Mouse (Mus musculus): ENCODE measurements around the gene Mmd. TPM values are rescaled to one million over a fixed set of nuclear protein-coding genes. Genes with fewer than 3 reads are reported as not detected.
"Not testable (repeated sequence)": the region's sequence is repeated elsewhere in the genome, so short reads cannot be mapped to it uniquely, and the experiment has no call there.

Mmd gene
- polyA plus RNA-seq, 1 experiment from 2014 or later: 118 TPM

- peaks cover 88% of the 10 kb centered on the region for H3K36me3 ChIP-seq
- no peaks in the 10 kb centered on the region for H3K9me3 ChIP-seq (replicated peaks)
- no peaks in the 10 kb centered on the region for H3K27me3 ChIP-seq (replicated peaks)
- H3K4me3 ChIP-seq: no peak overlapping the region
- no peak for ATAC-seq (ENCODE audit: insufficient number of reproducible peaks, low FRiP score)
- 61% methylated on average over 7 of the region's 7 CpGs for WGBS
- peaks cover 6% of the 10 kb centered on the region for H3K4me1 ChIP-seq (replicated peaks)
- H3K4me2 ChIP-seq: no peak overlapping the region
- H3K27ac ChIP-seq (ENCODE audit: poor library complexity, severe bottlenecking): peak overlapping the region; percentile 33
- H3K9ac ChIP-seq: no peak overlapping the region
These were observed 16.3 kb downstream of the Mmd start for GRCm38 (mm10) chr11:90265581-90265980.

GRCm38 (mm10) chr11:90268934-90269333 lies 19.7 kb downstream of the Mmd start:
- no peaks in the 10 kb centered on the region for H3K27me3 ChIP-seq (replicated peaks)
- H3K9me3 ChIP-seq (replicated peaks): no peaks in the 10 kb centered on the region
- no peak overlapping the region for H3K27ac ChIP-seq (ENCODE audit: poor library complexity, severe bottlenecking)
- H3K36me3 ChIP-seq: peaks cover 82% of the 10 kb centered on the region
- no peak overlapping the region for H3K9ac ChIP-seq
- no peak overlapping the region for H3K4me2 ChIP-seq
- no peak for ATAC-seq (ENCODE audit: insufficient number of reproducible peaks, low FRiP score)
- peaks cover 12% of the 10 kb centered on the region for H3K4me1 ChIP-seq (replicated peaks)
- WGBS: 91% methylated on average over 5 of the region's 5 CpGs
- no peak overlapping the region for H3K4me3 ChIP-seq

GRCm38 (mm10) chr11:90269398-90270123 lies 20.3 kb downstream of the Mmd start:
- Histone ChIP-seq H3K36me3 (peaks cover 82% of the 10 kb centered on the region), H3K27me3 (replicated peaks) (no peaks in the 10 kb centered on the region), H3K4me1 (replicated peaks) (peaks cover 11% of the 10 kb centered on the region), H3K9ac (no peak overlapping the region), H3K4me3 (no peak overlapping the region), H3K4me2 (no peak overlapping the region), H3K27ac (ENCODE audit: poor library complexity, severe bottlenecking) (no peak overlapping the region), H3K9me3 (replicated peaks) (no peaks in the 10 kb centered on the region)
- ATAC-seq (ENCODE audit: insufficient number of reproducible peaks, low FRiP score): no peak
- WGBS: 70% methylated on average over 18 of the region's 18 CpGs

GRCm38 (mm10) chr11:90270132-90270877 lies 21.0 kb downstream of the Mmd start:
- no peak for ATAC-seq (ENCODE audit: insufficient number of reproducible peaks, low FRiP score)

GRCm38 (mm10) chr11:90274187-90274586 lies 24.9 kb downstream of the Mmd start:
- Histone ChIP-seq H3K27me3 (replicated peaks) (no peaks in the 10 kb centered on the region), H3K4me3 (no peak overlapping the region), H3K4me1 (replicated peaks) (peaks cover 12% of the 10 kb centered on the region), H3K36me3 (peaks cover 68% of the 10 kb centered on the region), H3K27ac (ENCODE audit: poor library complexity, severe bottlenecking) (no peak overlapping the region), H3K9me3 (replicated peaks) (no peaks in the 10 kb centered on the region), H3K4me2 (no peak overlapping the region), H3K9ac (no peak overlapping the region)
- WGBS: 62% methylated on average over 1 of the region's 1 CpGs
- no peak for ATAC-seq (ENCODE audit: insufficient number of reproducible peaks, low FRiP score)

More at GRCm38 (mm10) chr11:90270132-90270877, 21.0 kb downstream of the Mmd start:
- WGBS: 83% methylated on average over 11 of the region's 11 CpGs
- peaks cover 78% of the 10 kb centered on the region for H3K36me3 ChIP-seq
- no peak overlapping the region for H3K9ac ChIP-seq
- peaks cover 10% of the 10 kb centered on the region for H3K4me1 ChIP-seq (replicated peaks)
- H3K9me3 ChIP-seq (replicated peaks): no peaks in the 10 kb centered on the region
- H3K27ac ChIP-seq (ENCODE audit: poor library complexity, severe bottlenecking): no peak overlapping the region
- no peak overlapping the region for H3K4me2 ChIP-seq
- no peaks in the 10 kb centered on the region for H3K27me3 ChIP-seq (replicated peaks)
- no peak overlapping the region for H3K4me3 ChIP-seq

GRCm38 (mm10) chr11:90275663-90276062 lies 26.4 kb downstream of the Mmd start:
- Histone ChIP-seq H3K9me3 (replicated peaks) (no peaks in the 10 kb centered on the region), H3K36me3 (peaks cover 58% of the 10 kb centered on the region), H3K4me2 (no peak overlapping the region), H3K4me1 (replicated peaks) (peaks cover 12% of the 10 kb centered on the region), H3K9ac (no peak overlapping the region), H3K27me3 (replicated peaks) (no peaks in the 10 kb centered on the region), H3K4me3 (no peak overlapping the region), H3K27ac (ENCODE audit: poor library complexity, severe bottlenecking) (no peak overlapping the region)
- no peak for ATAC-seq (ENCODE audit: insufficient number of reproducible peaks, low FRiP score)
- 85% methylated on average over 7 of the region's 7 CpGs for WGBS

- no peak overlapping the region for H3K4me3 ChIP-seq
- no peak overlapping the region for H3K27ac ChIP-seq (ENCODE audit: poor library complexity, severe bottlenecking)
- H3K36me3 ChIP-seq: peaks cover 54% of the 10 kb centered on the region
- no peak overlapping the region for H3K4me2 ChIP-seq
- no peaks in the 10 kb centered on the region for H3K27me3 ChIP-seq (replicated peaks)
- no peak for ATAC-seq (ENCODE audit: insufficient number of reproducible peaks, low FRiP score)
- H3K9me3 ChIP-seq (replicated peaks): no peaks in the 10 kb centered on the region
- 82% methylated on average over 8 of the region's 8 CpGs for WGBS
- H3K4me1 ChIP-seq (replicated peaks): peaks cover 12% of the 10 kb centered on the region
- H3K9ac ChIP-seq: no peak overlapping the region
These were observed 26.9 kb downstream of the Mmd start for GRCm38 (mm10) chr11:90276150-90276549.

GRCm38 (mm10) chr11:90276561-90276960 lies 27.3 kb downstream of the Mmd start:
- peaks cover 50% of the 10 kb centered on the region for H3K36me3 ChIP-seq
- H3K27ac ChIP-seq (ENCODE audit: poor library complexity, severe bottlenecking): no peak overlapping the region
- no peaks in the 10 kb centered on the region for H3K9me3 ChIP-seq (replicated peaks)
- H3K4me2 ChIP-seq: no peak overlapping the region
- no peak for ATAC-seq (ENCODE audit: insufficient number of reproducible peaks, low FRiP score)
- peaks cover 12% of the 10 kb centered on the region for H3K4me1 ChIP-seq (replicated peaks)
- no peaks in the 10 kb centered on the region for H3K27me3 ChIP-seq (replicated peaks)
- H3K9ac ChIP-seq: no peak overlapping the region
- 94% methylated on average over 12 of the region's 12 CpGs for WGBS
- no peak overlapping the region for H3K4me3 ChIP-seq

GRCm38 (mm10) chr11:90280069-90280468 lies 30.8 kb downstream of the Mmd start:
- H3K36me3 ChIP-seq: peaks cover 25% of the 10 kb centered on the region
- no peaks in the 10 kb centered on the region for H3K9me3 ChIP-seq (replicated peaks)
- 0 out of 2 replicates have a peak, but pooled peaks cover 4% of the 10 kb centered on the region for H3K4me1 ChIP-seq (replicated peaks)
- WGBS: 85% methylated on average over 5 of the region's 5 CpGs
- no peak overlapping the region for H3K4me3 ChIP-seq
- no peaks in the 10 kb centered on the region for H3K27me3 ChIP-seq (replicated peaks)
- no peak overlapping the region for H3K9ac ChIP-seq
- no peak for ATAC-seq (ENCODE audit: insufficient number of reproducible peaks, low FRiP score)
- no peak overlapping the region for H3K27ac ChIP-seq (ENCODE audit: poor library complexity, severe bottlenecking)
- H3K4me2 ChIP-seq: no peak overlapping the region

- H3K27ac ChIP-seq (ENCODE audit: poor library complexity, severe bottlenecking); H3K4me2 ChIP-seq; H3K9me3 ChIP-seq (replicated peaks); ATAC-seq (ENCODE audit: insufficient number of reproducible peaks, low FRiP score); H3K4me1 ChIP-seq (replicated peaks); H3K27me3 ChIP-seq (replicated peaks); H3K9ac ChIP-seq; H3K4me3 ChIP-seq: not testable (repeated sequence)
- 84% methylated on average over 2 of the region's 2 CpGs for WGBS
- H3K36me3 ChIP-seq: peaks cover 11% of the 10 kb centered on the region
These were observed 32.7 kb downstream of the Mmd start for GRCm38 (mm10) chr11:90281943-90282342.

- 20% methylated on average over 4 of the region's 4 CpGs for WGBS
- Histone ChIP-seq H3K27ac (ENCODE audit: poor library complexity, severe bottlenecking) (no peak overlapping the region), H3K4me3 (no peak overlapping the region), H3K27me3 (replicated peaks) (no peaks in the 10 kb centered on the region), H3K36me3 (peaks cover 5% of the 10 kb centered on the region; the same call in 1 of the 2 replicates), H3K4me1 (replicated peaks) (no peaks in the 10 kb centered on the region), H3K4me2 (no peak overlapping the region), H3K9me3 (replicated peaks) (no peaks in the 10 kb centered on the region), H3K9ac (no peak overlapping the region)
- ATAC-seq (ENCODE audit: insufficient number of reproducible peaks, low FRiP score): no peak
These were observed 33.9 kb downstream of the Mmd start for GRCm38 (mm10) chr11:90283159-90283558.
